Mouse (Mus musculus) embryonic facial prominence, embryonic 12.5 days (tissue): ENCODE measurements around the gene Thsd7a. TPM values are rescaled to one million over a fixed set of nuclear protein-coding genes. Genes with fewer than 3 reads are reported as not detected.

ENCODE experiments used
- ATAC-seq: fragments of 200-750 bp; cut with Nextera tagmentation; 2 replicates; pipeline ENCODE4 v1.8.0; 2017; ENCODE audit not compliant: insufficient number of reproducible peaks, insufficient read depth, low FRiP score, low TSS enrichment
- H3K27ac ChIP-seq: fragments of 300-500 bp; sonication (generic); 2 replicates; pipeline ENCODE4 v1.5.1; 2016; ENCODE audit warnings: mild to moderate bottlenecking
- H3K27me3 ChIP-seq: fragments of 300-500 bp; sonication (generic); 2 replicates; pipeline ENCODE4 v1.6.1; 2016; ENCODE audit warnings: mild to moderate bottlenecking, moderate library complexity
- H3K36me3 ChIP-seq: fragments of 300-500 bp; sonication (generic); 2 replicates; pipeline ENCODE4 v1.6.1; 2016; ENCODE audit warnings: mild to moderate bottlenecking
- H3K4me1 ChIP-seq: fragments of 300-500 bp; sonication (generic); 2 replicates; pipeline ENCODE4 v1.6.1; 2016
- H3K4me2 ChIP-seq: fragments of 300-500 bp; sonication (generic); replicated peaks from 2 replicates; pipeline ENCODE4 v1.6.1; 2016; ENCODE audit warnings: mild to moderate bottlenecking, moderate library complexity
- H3K4me3 ChIP-seq: fragments of 300-500 bp; sonication (generic); 2 replicates; pipeline ENCODE4 v1.5.1; 2016; ENCODE audit warnings: mild to moderate bottlenecking
- H3K9ac ChIP-seq: fragments of 300-500 bp; sonication (generic); 2 replicates; pipeline ENCODE4 v1.6.1; 2016; ENCODE audit warnings: mild to moderate bottlenecking, moderate library complexity
- H3K9me3 ChIP-seq: fragments of 300-500 bp; sonication (generic); 2 replicates; pipeline ENCODE4 v1.6.1; 2016; ENCODE audit warnings: mild to moderate bottlenecking, moderate library complexity
- WGBS: fragments of 180-500 bp; shearing (Covaris S2); methylation state at CpG from one replicate; pipeline ENCODE4 v1.1.7; 2016; 5-methylcytosine and 5-hydroxymethylcytosine counted together
- polyA plus RNA-seq: library from polyadenylated mRNA; unstranded; fragments of >200 nt; fragmentation: Nextera tagmentation; extraction: Ambion mirVana; gene quantifications from 2 replicates; pipeline ENCODE4 v1.2.1, GENCODE M21; 2016

Thsd7a gene
- polyA plus RNA-seq, 1 experiment from 2014 or later = 7.0 TPM

GRCm38 (mm10) chr6:12439561-12439960 is 309.6 kb downstream of the Thsd7a start:
- H3K36me3 ChIP-seq = no peaks in the 10 kb centered on the region
- H3K27me3 ChIP-seq = no peaks in the 10 kb centered on the region
- no peak overlapping the region for H3K9ac ChIP-seq
- H3K4me2 ChIP-seq = no peak overlapping the region
- H3K9me3 ChIP-seq = no peaks in the 10 kb centered on the region
- H3K27ac ChIP-seq = no peak overlapping the region
- H3K4me3 ChIP-seq = no peak overlapping the region
- no peak for ATAC-seq
- H3K4me1 ChIP-seq = no peaks in the 10 kb centered on the region

DNA sequence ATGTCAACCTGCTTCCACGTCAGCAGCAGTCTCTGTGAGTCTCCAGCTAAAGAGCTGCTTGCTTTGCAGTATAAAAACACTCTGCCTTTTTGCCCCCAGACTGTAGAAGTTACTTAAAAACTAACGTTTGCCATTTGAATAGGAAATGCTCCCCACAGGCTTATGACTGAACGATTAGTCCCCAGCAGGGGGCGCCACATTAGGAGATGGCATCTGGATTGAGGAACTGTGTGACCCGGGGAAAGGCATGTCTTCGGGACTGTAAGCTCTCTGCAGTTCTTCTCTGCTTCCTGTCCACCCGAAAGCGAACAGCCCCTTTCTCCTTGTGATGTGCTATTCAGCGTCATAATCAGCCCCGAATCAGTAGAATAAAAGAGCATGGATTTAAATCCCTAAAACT is 330.1 kb downstream of the Thsd7a start:
- Histone ChIP-seq H3K4me2 (no peak overlapping the region), H3K27me3 (no peaks in the 10 kb centered on the region), H3K9ac (no peak overlapping the region), H3K36me3 (no peaks in the 10 kb centered on the region), H3K27ac (no peak overlapping the region), H3K4me3 (no peak overlapping the region), H3K4me1 (no peaks in the 10 kb centered on the region), H3K9me3 (no peaks in the 10 kb centered on the region)
- 84% methylated on average over 10 of the region's 10 CpGs for whole genome bisulfite sequencing
- ATAC-seq = no peak

DNA sequence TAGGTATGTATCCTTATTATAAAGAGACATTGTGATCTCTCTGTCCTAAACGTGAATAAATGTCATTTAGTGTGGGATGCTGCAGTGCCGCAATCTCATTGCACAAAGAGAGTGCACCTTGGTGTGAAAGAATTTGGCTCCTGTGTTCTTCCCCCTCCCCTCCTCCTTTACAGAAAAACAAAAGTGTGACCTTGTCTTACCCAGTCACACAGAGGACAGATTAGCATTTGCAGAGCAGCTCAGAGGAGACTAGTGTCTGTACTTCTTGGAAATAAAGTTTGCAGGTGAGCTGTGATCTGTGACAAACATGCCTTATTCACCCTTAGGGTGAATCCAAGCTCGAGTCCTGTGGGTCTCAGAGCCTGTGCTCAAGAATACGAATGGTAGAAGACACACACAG is 332.2 kb downstream of the Thsd7a start:
- H3K27me3 ChIP-seq = no peaks in the 10 kb centered on the region
- WGBS = 59% methylated on average over 4 of the region's 4 CpGs
- H3K27ac ChIP-seq = no peak overlapping the region
- H3K36me3 ChIP-seq = no peaks in the 10 kb centered on the region
- no peaks in the 10 kb centered on the region for H3K4me1 ChIP-seq
- no peak overlapping the region for H3K4me2 ChIP-seq
- no peak overlapping the region for H3K4me3 ChIP-seq
- no peaks in the 10 kb centered on the region for H3K9me3 ChIP-seq
- H3K9ac ChIP-seq = no peak overlapping the region
- ATAC-seq = no peak

DNA sequence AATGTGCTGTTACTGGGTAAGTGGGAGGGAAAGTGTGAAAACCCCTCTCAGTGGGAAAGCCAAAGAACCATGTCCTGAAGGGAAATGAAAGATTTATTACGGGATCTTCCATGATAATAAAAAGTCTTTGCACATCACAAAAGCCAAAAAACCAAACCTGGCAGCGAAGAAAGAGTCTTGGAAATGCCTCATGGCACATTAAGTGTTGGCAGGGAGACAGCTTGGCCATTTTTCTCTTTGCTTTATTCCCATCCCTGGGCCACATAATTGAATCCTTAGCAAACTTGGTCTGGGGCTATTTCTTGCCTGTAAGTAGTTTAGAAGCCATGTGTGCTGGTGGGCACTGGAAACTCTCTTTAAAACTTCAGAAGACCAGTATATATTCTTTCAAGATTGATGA is 344.8 kb downstream of the Thsd7a start:
- Histone ChIP-seq H3K4me3 (no peak overlapping the region), H3K9me3 (no peaks in the 10 kb centered on the region), H3K9ac (no peak overlapping the region), H3K4me2 (no peak overlapping the region), H3K27me3 (no peaks in the 10 kb centered on the region), H3K36me3 (no peaks in the 10 kb centered on the region), H3K27ac (no peak overlapping the region), H3K4me1 (no peaks in the 10 kb centered on the region)
- 81% methylated on average over 2 of the region's 2 CpGs for WGBS
- no peak for ATAC-seq

DNA sequence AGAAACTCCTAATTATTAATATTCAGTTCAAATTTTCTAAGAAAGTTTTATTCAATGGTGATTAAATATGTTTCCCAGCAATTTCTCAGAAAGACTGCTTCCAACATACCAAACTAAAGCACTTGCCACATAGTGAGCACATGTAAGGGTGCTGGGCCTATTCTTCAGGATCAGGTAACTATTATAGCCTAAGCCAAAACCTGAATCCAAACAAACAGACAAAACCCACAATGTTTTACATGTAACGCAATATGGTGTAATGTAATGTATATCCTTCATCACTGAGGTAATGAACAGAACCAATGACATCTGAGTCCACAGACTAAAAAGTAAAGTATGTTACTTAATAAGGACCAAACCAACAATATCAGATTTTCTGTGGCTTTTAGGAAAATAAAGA is 346.2 kb downstream of the Thsd7a start:
- ATAC-seq = no peak
- no peak overlapping the region for H3K27ac ChIP-seq
- H3K27me3 ChIP-seq = no peaks in the 10 kb centered on the region

GRCm38 (mm10) chr6:12397776-12398522 is 351.3 kb downstream of the Thsd7a start:
- Histone ChIP-seq H3K9me3 (no peaks in the 10 kb centered on the region), H3K27me3 (no peaks in the 10 kb centered on the region), H3K4me2 (no peak overlapping the region), H3K4me1 (no peaks in the 10 kb centered on the region), H3K4me3 (no peak overlapping the region), H3K27ac (no peak overlapping the region), H3K36me3 (no peaks in the 10 kb centered on the region), H3K9ac (no peak overlapping the region)
- 90% methylated on average over 8 of the region's 8 CpGs for WGBS
- no peak for ATAC-seq

More for the DNA sequence above, 346.2 kb downstream of the Thsd7a start:
- H3K4me2 ChIP-seq = no peak overlapping the region
- 78% methylated on average over 1 of the region's 1 CpGs for WGBS
- H3K9me3 ChIP-seq = no peaks in the 10 kb centered on the region
- H3K4me3 ChIP-seq = no peak overlapping the region
- H3K36me3 ChIP-seq = no peaks in the 10 kb centered on the region
- no peaks in the 10 kb centered on the region for H3K4me1 ChIP-seq
- H3K9ac ChIP-seq = no peak overlapping the region

DNA sequence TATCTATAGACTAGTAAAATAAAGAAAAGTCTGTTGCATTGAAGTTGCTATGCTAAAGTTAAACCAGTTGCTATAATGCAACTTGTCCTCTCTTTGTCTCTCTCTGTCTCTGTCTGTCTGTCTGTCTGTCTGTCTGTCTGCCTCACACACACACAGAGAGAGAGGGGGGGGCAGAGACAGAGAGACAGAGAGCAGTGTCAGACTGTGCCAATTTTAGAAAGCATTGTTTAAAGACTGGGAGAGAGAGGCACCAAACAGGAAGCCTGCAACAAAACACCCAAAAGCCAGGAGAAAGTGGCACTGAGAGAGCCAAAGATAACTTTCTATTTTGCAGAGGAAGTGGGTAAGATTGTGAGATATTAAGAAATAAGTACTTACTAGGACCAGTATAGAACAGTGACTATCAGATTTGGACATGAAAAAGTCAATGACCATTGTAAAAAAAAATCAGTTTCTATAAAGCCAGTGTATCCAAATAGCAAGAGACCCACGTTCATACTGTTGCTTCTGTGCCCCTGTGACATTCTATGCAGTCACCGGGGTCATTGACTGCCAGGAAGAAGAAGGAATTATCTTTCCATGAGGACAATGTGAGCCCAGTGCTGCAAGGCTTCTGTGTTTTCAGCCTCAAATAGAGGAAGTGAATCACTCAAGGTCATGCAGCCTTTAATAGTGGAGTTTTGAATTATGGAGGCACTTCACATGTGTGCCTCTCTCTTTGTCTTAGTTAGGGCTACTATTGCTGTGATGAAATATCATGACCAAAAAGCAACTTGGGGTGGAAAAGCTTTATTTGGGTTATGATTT is 355.4 kb downstream of the Thsd7a start:
- WGBS = 60% methylated on average over 2 of the region's 2 CpGs
- no peak overlapping the region for H3K4me2 ChIP-seq
- no peak overlapping the region for H3K27ac ChIP-seq
- no peaks in the 10 kb centered on the region for H3K36me3 ChIP-seq
- H3K27me3 ChIP-seq = no peaks in the 10 kb centered on the region
- H3K4me3 ChIP-seq = no peak overlapping the region
- H3K9ac ChIP-seq = no peak overlapping the region
- no peak for ATAC-seq
- no peaks in the 10 kb centered on the region for H3K4me1 ChIP-seq
- H3K9me3 ChIP-seq = no peaks in the 10 kb centered on the region

GRCm38 (mm10) chr6:12386731-12387130 is 362.5 kb downstream of the Thsd7a start:
- Histone ChIP-seq H3K4me3 (no peak overlapping the region), H3K4me2 (no peak overlapping the region), H3K27me3 (no peaks in the 10 kb centered on the region), H3K4me1 (no peaks in the 10 kb centered on the region), H3K9ac (no peak overlapping the region), H3K36me3 (no peaks in the 10 kb centered on the region), H3K9me3 (no peaks in the 10 kb centered on the region), H3K27ac (no peak overlapping the region)
- ATAC-seq = no peak
- 91% methylated on average over 1 of the region's 1 CpGs for WGBS

GRCm38 (mm10) chr6:12385591-12385990 is 363.6 kb downstream of the Thsd7a start:
- WGBS = 79% methylated on average over 3 of the region's 3 CpGs
- no peaks in the 10 kb centered on the region for H3K36me3 ChIP-seq
- no peak for ATAC-seq

GRCm38 (mm10) chr6:12381136-12381778 is 368.0 kb downstream of the Thsd7a start:
- no peak overlapping the region for H3K4me3 ChIP-seq
- ATAC-seq = no peak
- WGBS = 94% methylated on average over 6 of the region's 6 CpGs
- H3K27me3 ChIP-seq = no peaks in the 10 kb centered on the region
- H3K4me2 ChIP-seq = no peak overlapping the region
- no peaks in the 10 kb centered on the region for H3K4me1 ChIP-seq
- no peaks in the 10 kb centered on the region for H3K9me3 ChIP-seq
- H3K36me3 ChIP-seq = no peaks in the 10 kb centered on the region
- no peak overlapping the region for H3K9ac ChIP-seq
- no peak overlapping the region for H3K27ac ChIP-seq

More at GRCm38 (mm10) chr6:12385591-12385990, 363.6 kb downstream of the Thsd7a start:
- Histone ChIP-seq H3K4me3 (no peak overlapping the region), H3K9ac (no peak overlapping the region), H3K27ac (no peak overlapping the region), H3K4me2 (no peak overlapping the region), H3K4me1 (no peaks in the 10 kb centered on the region), H3K27me3 (no peaks in the 10 kb centered on the region), H3K9me3 (no peaks in the 10 kb centered on the region)

DNA sequence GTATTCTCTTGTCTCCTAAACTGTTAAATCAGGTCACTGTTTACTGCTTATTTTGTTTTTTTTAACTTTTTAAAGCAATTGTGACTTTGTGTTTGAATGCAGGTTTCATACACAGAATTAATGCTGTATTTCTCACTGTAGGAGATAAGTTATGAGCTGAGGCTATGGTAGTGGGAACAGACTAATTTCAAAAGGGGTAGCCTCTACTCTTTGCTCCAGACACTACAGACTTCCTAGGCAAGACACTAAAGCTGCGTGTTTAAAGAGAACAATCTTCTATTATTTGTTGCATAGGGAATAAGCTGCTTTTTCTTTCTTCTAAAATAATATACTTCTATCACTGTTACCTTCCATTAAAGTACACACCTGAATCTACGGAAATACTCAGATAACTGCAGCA is 368.5 kb downstream of the Thsd7a start:
- H3K36me3 ChIP-seq = no peaks in the 10 kb centered on the region
- no peaks in the 10 kb centered on the region for H3K4me1 ChIP-seq
- no peak overlapping the region for H3K9ac ChIP-seq
- no peaks in the 10 kb centered on the region for H3K27me3 ChIP-seq
- H3K4me2 ChIP-seq = no peak overlapping the region
- no peak overlapping the region for H3K27ac ChIP-seq
- 85% methylated on average over 2 of the region's 2 CpGs for WGBS
- H3K9me3 ChIP-seq = no peaks in the 10 kb centered on the region
- no peak overlapping the region for H3K4me3 ChIP-seq
- ATAC-seq = no peak

DNA sequence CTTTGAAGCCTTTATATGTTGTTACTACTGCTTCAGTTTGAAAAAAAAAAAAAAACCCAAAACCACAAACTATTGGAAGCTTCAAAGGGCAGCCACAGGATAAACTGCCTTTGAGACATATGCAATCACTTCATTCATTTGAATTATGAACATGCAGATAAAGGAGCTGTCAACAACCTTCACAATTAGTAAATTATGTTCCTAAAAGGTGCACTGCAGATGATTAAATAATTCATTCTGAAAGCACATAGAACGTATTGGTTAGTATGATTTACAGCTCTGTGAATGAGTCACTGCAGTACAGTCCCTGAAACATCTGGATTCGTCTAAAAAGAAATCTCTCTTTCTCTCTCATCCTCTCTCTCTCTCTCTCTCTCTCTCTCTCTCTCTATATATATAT is 390.5 kb downstream of the Thsd7a start:
- Histone ChIP-seq H3K36me3 (no peaks in the 10 kb centered on the region), H3K9ac (no peak overlapping the region), H3K4me3 (no peak overlapping the region), H3K27me3 (no peaks in the 10 kb centered on the region), H3K27ac (no peak overlapping the region), H3K4me1 (no peaks in the 10 kb centered on the region), H3K9me3 (no peaks in the 10 kb centered on the region), H3K4me2 (no peak overlapping the region)
- 53% methylated on average over 2 of the region's 2 CpGs for WGBS
- no peak for ATAC-seq
